Mouse (Mus musculus): ENCODE results near the gene Irak1bp1.

The Irak1bp1 gene

DNA sequence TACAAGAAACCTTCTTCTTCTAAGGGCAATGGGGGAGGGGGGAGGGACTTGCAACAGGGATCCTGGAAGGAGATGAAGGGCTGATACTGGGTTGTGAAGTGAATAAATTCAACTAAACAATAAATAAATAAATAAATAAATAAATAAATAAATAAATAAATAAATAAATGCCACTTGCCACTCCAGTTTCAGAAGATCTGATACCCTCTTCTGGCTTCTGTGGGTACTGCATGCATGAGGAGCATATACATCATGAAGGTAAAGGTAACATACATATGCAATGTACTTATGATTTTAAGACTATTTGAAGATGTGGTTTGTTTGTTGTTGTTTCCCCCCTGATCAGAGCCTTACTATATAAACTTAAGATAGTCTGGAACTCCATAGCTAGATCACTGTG, 54.8 kb downstream of the Irak1bp1 start:
- DNase-seq (ENCODE audit: low spot score): no peak

DNA sequence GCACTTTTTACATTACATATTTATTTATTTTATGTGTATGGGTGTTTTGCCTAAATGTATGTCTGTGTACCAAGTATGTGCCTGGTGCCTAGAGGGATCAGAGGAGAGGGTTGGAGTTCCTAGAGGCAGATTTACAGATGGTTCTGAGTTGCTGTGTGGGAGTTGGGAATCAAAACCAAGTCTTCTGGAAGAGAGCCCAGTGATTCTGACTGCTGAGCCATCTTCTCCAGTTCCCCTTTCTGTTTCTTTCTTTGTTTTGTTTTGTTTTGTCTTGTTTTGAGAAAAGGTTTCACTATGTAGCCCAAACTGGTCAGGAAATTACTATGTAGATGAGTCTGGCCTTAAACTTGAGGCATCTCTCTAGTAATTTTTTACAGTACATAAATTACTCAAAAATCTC, 59.3 kb downstream of the Irak1bp1 start:
- DNase-seq (ENCODE audit: low spot score): peak; percentile 5

Measured in left cerebral cortex, adult 11 months (tissue).